Mouse (Mus musculus): ENCODE measurements around the gene Cnnm3.

DNA sequence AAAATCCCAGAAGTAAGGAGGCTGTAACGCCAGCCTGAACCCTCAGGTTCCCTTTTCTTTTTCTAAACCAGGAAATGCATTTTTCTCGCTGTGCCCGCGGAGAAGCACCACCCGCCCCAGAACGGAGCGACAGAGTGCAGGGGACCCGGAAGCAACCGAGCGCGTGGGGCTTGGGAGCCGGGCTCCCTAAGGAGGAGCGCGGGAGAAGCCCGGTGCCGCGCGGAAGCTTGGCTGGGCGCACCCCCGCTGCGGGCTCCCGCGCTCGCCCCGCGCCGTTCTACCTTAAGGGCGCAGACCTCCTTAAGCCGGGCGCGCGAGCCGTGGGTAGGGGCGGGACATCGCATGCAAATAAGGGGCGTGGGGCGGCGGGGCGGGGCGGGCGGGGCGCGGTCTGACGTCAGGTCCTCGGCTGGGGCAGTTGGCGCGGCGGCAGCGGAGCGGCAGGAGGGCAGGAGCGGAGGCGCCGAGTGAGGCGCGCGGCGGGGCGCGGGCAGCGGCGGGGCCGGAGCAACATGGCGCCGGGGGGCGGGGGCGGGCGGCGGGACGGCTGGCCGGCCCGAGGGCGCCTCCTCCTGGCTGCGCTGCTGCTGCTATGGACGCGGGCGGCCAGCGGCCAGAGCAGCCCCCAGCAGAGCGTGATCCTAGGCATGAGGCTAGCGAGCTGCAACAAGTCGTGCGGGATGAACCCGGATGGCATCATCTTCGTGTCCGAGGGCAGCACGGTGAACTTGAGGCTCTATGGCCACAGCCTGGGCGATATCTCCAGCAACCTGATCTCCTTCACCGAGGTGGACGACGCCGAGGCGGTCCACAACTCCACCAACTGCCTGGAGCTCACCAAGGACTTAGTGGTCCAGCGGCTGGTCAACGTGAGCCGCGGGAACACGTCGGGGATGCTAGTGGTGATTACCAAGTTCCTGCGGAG is 40.2 kb upstream of the Cnnm3 start, which contains the start of gene Cnnm4:
- TF ChIP-seq CTCF (IDR thresholded peaks at IDR 0.05; ENCODE audit: extremely low read depth, insufficient read length, insufficient replicate concordance, low read depth, low read length) (no peak), POLR2A (IDR thresholded peaks at IDR 0.05; ENCODE audit: low read depth, low read length) (peak; percentile 85; the same call in 1 of the 2 replicates)

All from small intestine, adult 2 months (tissue).